Mouse (Mus musculus) CD4-positive helper T cell, adult 2 months (primary cell): ENCODE measurements at regions not wholly inside any gene's neighbourhood (a gene's known extent, or its start where the extent isn't known, plus 50 kb on each side); places are given as distances from the start of the nearest gene placed in this dataset.

ENCODE experiments used
- DNase-seq: peaks from one replicate; pipeline ENCODE4 v3.0.0-alpha.2; 2012; ENCODE audit warnings: low read depth, missing footprints, low spot score

- no peak for DNase-seq
These were observed 85.3 kb upstream of the Serp2 start for GRCm38 (mm10) chr14:76641752-76642529.

GRCm38 (mm10) chr14:76633170-76633569 is 76.5 kb upstream of the Serp2 start:
- DNase-seq: no peak

GRCm38 (mm10) chr14:76632763-76633162 is 76.1 kb upstream of the Serp2 start:
- no peak for DNase-seq

GRCm38 (mm10) chr14:76631740-76632139 is 75.1 kb upstream of the Serp2 start:
- DNase-seq: no peak

- no peak for DNase-seq
These were observed 74.5 kb upstream of the Serp2 start for GRCm38 (mm10) chr14:76631181-76631580.

GRCm38 (mm10) chr14:76629913-76630478 is 73.3 kb upstream of the Serp2 start:
- no peak for DNase-seq

GRCm38 (mm10) chr14:76628182-76628892 is 71.6 kb upstream of the Serp2 start:
- no peak for DNase-seq

GRCm38 (mm10) chr14:76625589-76626368 is 69.1 kb upstream of the Serp2 start:
- no peak for DNase-seq

GRCm38 (mm10) chr14:76624626-76625378 is 68.1 kb upstream of the Serp2 start:
- no peak for DNase-seq

- DNase-seq: peak; percentile 8
These were observed 66.8 kb upstream of the Serp2 start for GRCm38 (mm10) chr14:76623371-76623988.

GRCm38 (mm10) chr14:76622634-76623291 is 66.1 kb upstream of the Serp2 start:
- no peak for DNase-seq

GRCm38 (mm10) chr14:76619038-76619409 is 62.3 kb upstream of the Serp2 start:
- no peak for DNase-seq

- DNase-seq: no peak
These were observed 61.8 kb upstream of the Serp2 start for GRCm38 (mm10) chr14:76618331-76619037.

GRCm38 (mm10) chr14:76617889-76618288 is 61.2 kb upstream of the Serp2 start:
- no peak for DNase-seq

GRCm38 (mm10) chr14:76617447-76617846 is 60.8 kb upstream of the Serp2 start:
- DNase-seq: no peak

- DNase-seq: no peak
These were observed 59.6 kb upstream of the Serp2 start for GRCm38 (mm10) chr14:76616367-76616683.

- no peak for DNase-seq
These were observed 59.1 kb upstream of the Serp2 start for GRCm38 (mm10) chr14:76615603-76616366.

GRCm38 (mm10) chr14:76615182-76615581 is 58.5 kb upstream of the Serp2 start:
- no peak for DNase-seq

GRCm38 (mm10) chr14:76614682-76615081 is 58.0 kb upstream of the Serp2 start:
- no peak for DNase-seq
